Mouse (Mus musculus): Measurements from ENCODE around the gene Tk1.
"Not testable (repeated sequence)": the region's sequence is repeated elsewhere in the genome, so short reads cannot be mapped to it uniquely, and the experiment has no call there.

Tk1 gene

GRCm38 (mm10) chr11:117822728-117823241 is 3.1 kb downstream of the Tk1 start:
- no peak for DNase-seq (ENCODE audit: low spot score)

- DNase-seq (ENCODE audit: low spot score) = no peak
These were observed 4.0 kb downstream of the Tk1 start for GRCm38 (mm10) chr11:117821868-117822267.

DNA sequence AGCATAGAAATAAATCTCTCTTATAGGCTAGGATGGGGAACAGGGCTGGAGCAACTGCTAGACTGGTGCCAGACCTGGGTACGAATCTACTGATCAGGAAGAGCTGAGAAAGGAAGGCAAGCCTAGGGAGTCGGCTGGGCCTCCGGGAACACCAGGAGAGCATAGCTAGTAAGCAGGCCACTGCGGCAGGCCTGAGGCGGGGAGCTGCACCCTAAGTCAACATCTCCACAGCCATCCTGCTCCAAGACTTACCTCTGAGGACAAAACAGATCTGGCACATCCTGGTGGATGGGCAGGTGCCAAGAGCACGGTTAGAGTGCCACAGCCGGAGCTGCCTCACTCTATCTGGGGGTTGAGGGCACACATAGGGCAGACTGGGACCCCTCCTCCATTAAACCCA is 5.7 kb downstream of the Tk1 start:
- DNase-seq (ENCODE audit: low spot score) = no peak

- DNase-seq (ENCODE audit: low spot score) = no peak
These were observed 6.8 kb downstream of the Tk1 start for GRCm38 (mm10) chr11:117819095-117819494.

DNA sequence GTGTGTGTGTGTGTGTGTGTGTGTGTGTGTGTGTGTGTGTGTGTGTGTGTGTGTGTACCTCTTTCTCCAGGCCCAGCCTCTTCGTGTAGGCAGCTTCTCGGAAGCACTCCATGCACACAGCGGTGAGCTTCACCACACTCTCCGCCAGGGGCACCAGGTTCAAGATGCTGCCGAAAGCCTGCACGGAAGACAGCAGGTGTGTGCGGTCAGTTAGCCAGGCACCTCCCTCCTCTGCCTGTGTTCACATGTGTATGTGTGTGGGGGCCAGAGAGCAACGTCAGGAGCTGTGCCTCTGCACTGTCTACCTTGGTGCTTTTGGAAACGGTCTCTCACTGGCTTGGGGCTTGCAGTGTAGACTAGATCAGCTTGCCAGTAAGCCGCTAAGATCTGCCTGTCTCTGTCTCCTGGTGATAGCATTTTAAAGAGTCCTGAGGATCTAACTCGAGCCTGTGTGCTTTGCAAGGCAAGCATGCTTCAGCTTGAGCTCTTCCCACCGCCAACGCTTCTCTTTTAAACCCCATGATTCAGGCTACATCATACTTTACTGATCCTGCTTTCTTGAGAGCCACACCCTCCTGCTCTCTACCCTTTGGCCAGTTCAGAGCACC is 9.4 kb downstream of the Tk1 start:
- no peak for DNase-seq (ENCODE audit: low spot score)

DNA sequence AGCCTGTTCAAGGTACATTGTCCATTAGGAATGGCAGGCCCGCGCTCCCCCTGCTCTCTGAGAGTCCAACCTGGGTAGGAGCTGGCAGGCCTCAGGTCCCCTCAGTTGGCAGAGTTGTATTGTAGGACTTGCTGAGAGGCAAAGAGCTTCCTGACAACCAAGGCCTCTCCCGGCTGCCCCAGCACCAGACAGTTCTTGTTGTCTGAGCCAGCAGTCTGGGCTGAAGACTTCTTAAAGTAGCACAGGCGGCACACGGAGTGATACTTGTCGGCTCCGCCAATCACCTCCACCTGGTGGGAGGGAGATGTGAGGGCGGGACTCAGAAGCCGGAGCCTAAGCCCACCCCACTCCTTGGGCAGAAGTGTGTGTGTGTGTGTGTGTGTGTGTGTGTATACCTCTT is 10.0 kb downstream of the Tk1 start:
- not testable (repeated sequence) for DNase-seq (ENCODE audit: low spot score)

DNA sequence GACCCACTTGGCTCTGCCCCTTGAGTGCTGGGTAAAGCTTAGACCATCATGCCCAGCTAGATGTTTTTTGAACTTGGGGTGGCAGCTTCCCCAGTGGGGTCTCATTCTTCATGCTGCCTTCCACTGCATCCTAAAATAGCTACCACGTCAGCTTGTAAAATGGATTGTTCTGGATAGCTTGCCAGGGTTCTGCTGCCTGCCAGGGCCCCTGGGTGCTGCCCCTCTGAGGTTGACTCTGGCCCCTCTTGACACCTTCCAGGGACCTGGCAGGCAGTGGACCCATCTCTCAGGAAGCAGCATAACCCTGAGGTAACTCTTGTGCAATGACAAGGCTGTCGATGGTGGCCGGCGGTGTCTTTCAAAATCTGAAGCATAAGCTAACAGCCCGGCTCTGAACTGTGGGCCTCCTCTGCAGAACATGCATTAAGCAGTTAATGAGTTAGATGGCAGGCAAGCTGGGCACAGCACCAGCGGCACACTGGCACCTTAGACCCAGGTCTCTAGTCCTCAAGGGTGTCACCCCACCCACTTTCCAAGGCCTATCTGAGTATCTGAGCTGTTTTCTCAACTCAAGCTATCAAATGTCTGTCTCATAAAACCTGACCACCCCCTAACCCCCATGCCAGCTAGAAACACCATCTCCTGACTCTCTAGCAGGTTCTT is 11.1 kb downstream of the Tk1 start:
- no peak for DNase-seq (ENCODE audit: low spot score)

GRCm38 (mm10) chr11:117813867-117814266 is 12.0 kb downstream of the Tk1 start:
- DNase-seq (ENCODE audit: low spot score) = no peak

- DNase-seq (ENCODE audit: low spot score) = peak; percentile 57
These were observed 15.4 kb downstream of the Tk1 start for GRCm38 (mm10) chr11:117810401-117811046.

- DNase-seq (ENCODE audit: low spot score) = no peak
These were observed 16.2 kb downstream of the Tk1 start, which contains the start of the genes Gm20708 and Syngr2 for GRCm38 (mm10) chr11:117809407-117810311. Gene Gm20708 (plus strand): TSS chr11:117809668. Gene Syngr2 (plus strand): TSS chr11:117809668.

GRCm38 (mm10) chr11:117806781-117807180 is 19.1 kb downstream of the Tk1 start:
- DNase-seq (ENCODE audit: low spot score) = no peak

DNA sequence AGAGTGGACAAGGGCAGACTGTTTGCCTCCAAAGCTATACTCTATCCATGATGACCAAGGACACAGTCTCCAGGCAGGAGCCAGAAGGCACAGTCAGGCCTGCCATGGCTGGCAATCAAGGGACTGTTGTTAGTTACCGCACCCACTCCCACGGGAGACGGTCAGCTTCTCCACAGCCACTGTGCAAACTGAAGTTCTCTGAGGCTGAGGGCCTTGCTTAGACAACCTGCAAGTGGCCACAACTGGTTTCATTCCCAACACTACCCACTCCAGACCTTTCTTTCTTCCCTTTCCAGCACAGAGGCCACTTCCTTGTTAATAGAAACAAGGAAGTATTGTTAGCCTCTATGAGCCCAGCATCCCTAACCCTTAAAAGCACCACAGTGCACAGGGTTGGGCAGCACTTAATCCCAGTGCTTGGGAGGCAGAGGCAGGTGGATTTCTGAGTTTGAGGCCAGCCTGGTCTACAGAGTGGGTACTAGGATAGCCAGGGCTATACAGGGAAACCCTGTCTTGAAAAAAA is 22.7 kb downstream of the Tk1 start:
- DNase-seq (ENCODE audit: low spot score) = no peak

GRCm38 (mm10) chr11:117801650-117802049 is 24.2 kb downstream of the Tk1 start:
- no peak for DNase-seq (ENCODE audit: low spot score)

GRCm38 (mm10) chr11:117800038-117800437 is 25.9 kb downstream of the Tk1 start:
- no peak for DNase-seq (ENCODE audit: low spot score)

- no peak for DNase-seq (ENCODE audit: low spot score)
These were observed 26.7 kb downstream of the Tk1 start for GRCm38 (mm10) chr11:117799174-117799573.

DNA sequence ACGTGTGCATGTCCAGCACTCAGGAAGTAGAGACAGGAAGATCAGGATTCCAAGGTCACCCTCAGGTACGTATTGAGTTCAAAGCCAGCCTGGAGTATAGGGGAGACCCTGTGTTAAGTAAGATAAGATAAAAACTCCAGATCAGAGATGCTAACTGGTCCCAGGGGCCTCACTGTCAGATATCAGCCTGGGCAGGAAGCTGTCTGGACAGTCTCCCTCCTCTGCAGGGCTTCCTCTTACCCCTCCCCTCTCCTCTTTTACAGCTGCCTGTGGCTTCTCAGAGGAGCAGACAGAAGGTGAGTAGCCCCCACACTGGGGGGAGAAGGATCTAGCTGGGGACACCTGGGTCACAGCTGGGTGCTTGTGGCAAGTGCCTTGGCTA is 27.7 kb downstream of the Tk1 start:
- no peak for DNase-seq (ENCODE audit: low spot score)

GRCm38 (mm10) chr11:117797511-117798159 is 28.3 kb downstream of the Tk1 start, which contains the start of gene 6030468B19Rik:
Gene 6030468B19Rik (plus strand): TSS chr11:117797660.
- DNase-seq (ENCODE audit: low spot score) = no peak

DNA sequence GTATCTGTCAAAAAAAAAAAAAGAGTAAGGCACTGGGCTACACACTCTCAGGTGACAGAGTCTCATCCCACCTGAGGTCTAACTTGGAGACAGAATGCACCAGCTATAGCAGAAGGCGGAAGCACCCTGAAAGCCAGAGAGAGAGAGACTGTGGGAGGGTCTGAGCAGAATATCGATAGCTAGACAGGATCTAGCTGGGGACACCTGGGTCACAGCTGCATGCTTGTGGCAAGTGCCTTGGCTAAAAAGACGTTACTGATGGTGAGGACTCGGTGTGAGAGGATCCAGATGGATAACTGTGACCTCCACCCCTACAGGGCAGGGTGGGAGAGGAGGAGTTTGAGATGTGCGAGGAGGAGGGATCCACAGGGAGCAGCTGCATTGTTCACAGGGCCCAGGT is 28.9 kb downstream of the Tk1 start:
- DNase-seq (ENCODE audit: low spot score) = no peak

DNA sequence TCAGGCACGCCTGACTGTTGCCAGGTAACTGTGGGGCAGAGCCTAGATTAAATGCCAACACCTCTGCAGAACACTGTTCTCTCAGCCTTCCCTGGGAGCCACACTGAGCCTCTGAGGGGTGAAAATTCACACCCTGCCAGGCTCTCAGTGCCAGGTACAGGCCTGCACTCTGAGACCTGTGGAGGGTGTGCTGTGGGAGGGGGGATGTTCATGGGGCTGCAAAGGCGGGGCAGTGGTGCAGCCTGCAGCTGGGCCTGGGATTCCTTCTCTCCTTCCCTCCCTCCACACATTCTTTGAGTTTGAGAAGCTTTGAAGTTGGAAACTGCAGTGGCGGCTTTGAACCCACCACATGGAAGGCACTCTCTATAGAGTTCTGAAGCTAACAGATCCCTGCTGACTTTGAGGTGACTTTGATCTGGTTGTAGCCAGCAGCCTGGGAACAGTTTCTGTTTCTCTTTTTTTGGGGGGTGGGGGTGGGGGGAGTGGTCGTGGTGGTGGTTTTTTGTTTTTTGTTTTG is 31.8 kb downstream of the Tk1 start:
- no peak for DNase-seq (ENCODE audit: low spot score)

- DNase-seq (ENCODE audit: low spot score) = no peak
These were observed 33.5 kb downstream of the Tk1 start for GRCm38 (mm10) chr11:117792281-117792888.

DNA sequence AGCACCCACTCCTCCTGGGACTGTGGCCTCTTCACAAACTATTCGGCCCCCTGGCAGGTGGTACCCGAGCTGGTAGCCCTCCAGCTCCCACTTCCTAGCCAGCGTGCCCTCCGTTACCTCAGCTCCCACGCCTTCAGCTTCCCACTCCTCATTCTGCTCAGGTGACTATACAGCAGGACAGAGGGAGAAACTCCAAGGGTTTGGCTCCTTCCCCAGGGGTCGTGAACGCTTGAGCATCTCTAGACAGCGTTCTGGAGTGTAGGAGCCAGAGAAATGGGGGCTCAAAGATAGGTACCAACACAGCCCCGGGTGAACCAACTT is 34.5 kb downstream of the Tk1 start:
- no peak for DNase-seq (ENCODE audit: low spot score)
